Mouse (Mus musculus) neural tube, embryonic 15.5 days (tissue): ENCODE measurements around the gene Gns. TPM values are rescaled to one million over a fixed set of nuclear protein-coding genes. Genes with fewer than 3 reads are reported as not detected.
A peak's percentile ranks its signal among the peaks of the same experiment; 100 is the strongest.

Source experiments
- ATAC-seq: fragments of 200-750 bp; cut with Nextera tagmentation; 2 replicates; pipeline ENCODE4 v1.8.0; 2017; ENCODE audit warnings: mild to moderate bottlenecking, moderate TSS enrichment, moderate library complexity; ENCODE audit not compliant: low FRiP score
- H3K27ac ChIP-seq: fragments of 300-500 bp; sonication (generic); replicated peaks from 2 replicates; pipeline ENCODE4 v1.5.1; 2015; ENCODE audit warnings: mild to moderate bottlenecking, inconsistent platforms
- H3K27me3 ChIP-seq: fragments of 300-500 bp; sonication (generic); replicated peaks from 2 replicates; pipeline ENCODE4 v1.6.1; 2015; ENCODE audit warnings: inconsistent platforms
- H3K36me3 ChIP-seq: fragments of 300-500 bp; sonication (generic); 2 replicates; pipeline ENCODE4 v1.6.1; 2015; ENCODE audit warnings: inconsistent platforms
- H3K4me1 ChIP-seq: fragments of 300-500 bp; sonication (generic); 2 replicates; pipeline ENCODE4 v1.6.1; 2015; ENCODE audit warnings: inconsistent platforms
- H3K4me2 ChIP-seq: fragments of 300-500 bp; sonication (generic); 2 replicates; pipeline ENCODE4 v1.6.1; 2015; ENCODE audit warnings: inconsistent platforms, mild to moderate bottlenecking, moderate library complexity
- H3K4me3 ChIP-seq: fragments of 300-500 bp; sonication (generic); replicated peaks from 2 replicates; pipeline ENCODE4 v1.5.1; 2015; ENCODE audit warnings: mild to moderate bottlenecking, inconsistent platforms
- H3K9ac ChIP-seq: fragments of 300-500 bp; sonication (generic); replicated peaks from 2 replicates; pipeline ENCODE4 v1.6.1; 2015; ENCODE audit warnings: mild to moderate bottlenecking, inconsistent platforms
- H3K9me3 ChIP-seq: fragments of 300-500 bp; sonication (generic); replicated peaks from 2 replicates; pipeline ENCODE4 v1.6.1; 2016; ENCODE audit warnings: inconsistent platforms
- WGBS: fragments of 180-500 bp; shearing (Covaris S2); methylation state at CpG from one replicate; pipeline ENCODE4 v1.1.7; 2015; ENCODE audit warnings: mixed read lengths; 5-methylcytosine and 5-hydroxymethylcytosine counted together
- polyA plus RNA-seq: library from polyadenylated mRNA; unstranded; fragments of >200 nt; fragmentation: Nextera tagmentation; extraction: Ambion mirVana; gene quantifications from 2 replicates; pipeline ENCODE4 v1.2.1, GENCODE M21; 2015

The Gns gene
- polyA plus RNA-seq, 1 experiment from 2014 or later, result 41.5 TPM

DNA sequence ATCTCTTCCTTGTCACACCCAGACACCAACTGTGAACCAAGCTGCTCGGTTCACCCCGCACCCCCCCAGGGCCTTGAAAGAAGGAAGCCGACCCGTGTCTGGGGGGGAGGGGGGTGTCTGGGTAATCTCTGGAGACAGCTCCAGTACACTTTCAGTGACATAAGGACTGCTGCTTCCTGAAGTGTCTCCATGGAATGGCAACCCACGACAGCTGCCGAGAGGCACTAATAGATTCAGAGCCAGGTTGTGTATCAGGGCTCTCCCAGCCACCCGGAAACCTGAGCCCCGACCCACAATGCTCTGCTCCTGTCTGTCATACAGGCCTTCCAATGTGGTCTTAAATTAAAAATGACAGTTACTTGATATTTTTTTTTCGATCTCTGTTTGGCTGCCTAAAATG, 21.5 kb downstream of the Gns start:
- WGBS, result 65% methylated on average over 9 of the region's 9 CpGs
- H3K9me3 ChIP-seq, result no peaks in the 10 kb centered on the region

DNA sequence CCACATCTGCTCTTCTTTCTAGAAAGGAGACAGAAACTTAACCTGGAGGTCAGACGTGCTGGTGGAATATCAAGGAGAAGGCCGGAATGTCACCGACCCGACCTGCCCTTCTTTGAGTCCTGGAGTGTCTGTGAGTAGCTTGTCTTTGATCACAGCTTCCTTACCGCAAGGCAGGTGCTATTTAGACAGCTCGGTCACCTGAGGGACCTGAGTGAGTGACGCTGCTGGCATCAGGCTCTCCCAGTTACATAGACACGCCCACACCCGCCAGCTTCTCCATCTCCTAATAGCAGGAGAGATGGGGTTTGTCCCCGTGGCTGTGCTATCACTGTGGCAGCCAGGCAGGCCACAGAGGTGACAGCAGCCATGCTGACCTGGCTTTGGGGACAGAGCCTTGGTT, 25.7 kb downstream of the Gns start:
- Histone ChIP-seq H3K36me3 (peaks cover 94% of the 10 kb centered on the region), H3K27me3 (no peaks in the 10 kb centered on the region), H3K27ac (no peak overlapping the region), H3K4me2 (no peak overlapping the region), H3K9ac (no peak overlapping the region), H3K9me3 (no peaks in the 10 kb centered on the region), H3K4me3 (no peak overlapping the region), H3K4me1 (0 out of 2 replicates have a peak, but pooled peaks cover 4% of the 10 kb centered on the region)
- 84% methylated on average over 10 of the region's 10 CpGs for WGBS
- no peak for ATAC-seq

More for the DNA sequence above, 21.5 kb downstream of the Gns start:
- Histone ChIP-seq H3K4me3 (no peak overlapping the region), H3K27ac (no peak overlapping the region), H3K9ac (no peak overlapping the region), H3K27me3 (no peaks in the 10 kb centered on the region), H3K36me3 (peaks cover 91% of the 10 kb centered on the region), H3K4me2 (no peak overlapping the region), H3K4me1 (no peaks in the 10 kb centered on the region)
- ATAC-seq, result no peak

DNA sequence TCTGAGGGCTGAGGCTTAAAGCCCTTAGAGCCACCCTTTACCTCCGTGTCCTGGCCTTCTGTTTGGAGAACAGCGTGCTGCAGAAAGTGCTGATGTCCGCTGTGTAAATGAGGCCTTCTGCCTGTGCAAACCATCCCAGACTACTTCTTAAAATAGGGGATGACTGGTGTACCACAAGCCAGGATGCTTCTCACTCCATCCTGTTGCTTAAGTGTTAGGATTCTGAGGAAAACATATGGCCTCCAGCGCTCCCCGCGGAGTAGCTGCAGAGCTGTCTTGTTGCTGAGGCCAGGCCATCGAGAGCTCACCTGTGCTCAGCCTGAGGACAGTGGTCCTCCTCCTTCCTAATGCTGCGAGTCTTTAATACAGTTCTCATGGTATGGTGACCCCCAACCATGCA, 27.0 kb downstream of the Gns start:
- Histone ChIP-seq H3K4me1 (0 out of 2 replicates have a peak, but pooled peaks cover 4% of the 10 kb centered on the region), H3K27me3 (no peaks in the 10 kb centered on the region), H3K4me3 (no peak overlapping the region), H3K9me3 (no peaks in the 10 kb centered on the region), H3K27ac (no peak overlapping the region), H3K36me3 (peaks cover 97% of the 10 kb centered on the region), H3K4me2 (no peak overlapping the region), H3K9ac (no peak overlapping the region)
- WGBS, result 98% methylated on average over 8 of the region's 8 CpGs
- ATAC-seq, result no peak

DNA sequence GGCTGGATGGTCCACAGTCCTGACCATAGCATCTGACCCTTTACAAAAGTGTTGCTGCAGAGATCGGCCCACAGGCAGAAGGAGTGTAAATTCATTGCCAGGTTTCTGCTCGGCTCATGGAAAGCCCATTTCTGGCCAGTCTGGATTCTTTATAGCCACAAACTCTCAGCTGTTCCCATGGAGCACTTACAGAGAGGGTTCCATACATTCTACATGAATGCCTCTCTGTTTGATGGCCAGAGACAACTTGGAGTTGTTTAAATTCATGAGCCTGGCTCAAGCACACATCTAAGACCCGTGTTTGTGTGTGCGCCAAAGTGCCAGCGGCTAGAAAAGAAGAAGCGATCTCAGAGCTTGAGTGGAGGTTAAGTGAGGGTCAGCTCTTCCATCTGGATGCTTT, 29.4 kb downstream of the Gns start:
- ATAC-seq, result no peak
- Histone ChIP-seq H3K4me1 (0 out of 2 replicates have a peak, but pooled peaks cover 4% of the 10 kb centered on the region), H3K4me3 (no peak overlapping the region), H3K27me3 (no peaks in the 10 kb centered on the region), H3K36me3 (peaks cover 79% of the 10 kb centered on the region), H3K9me3 (no peaks in the 10 kb centered on the region), H3K4me2 (no peak overlapping the region), H3K27ac (0 out of 2 replicates have a peak overlapping the region, but pooled peaks have one; percentile 5), H3K9ac (no peak overlapping the region)
- 76% methylated on average over 6 of the region's 6 CpGs for WGBS

DNA sequence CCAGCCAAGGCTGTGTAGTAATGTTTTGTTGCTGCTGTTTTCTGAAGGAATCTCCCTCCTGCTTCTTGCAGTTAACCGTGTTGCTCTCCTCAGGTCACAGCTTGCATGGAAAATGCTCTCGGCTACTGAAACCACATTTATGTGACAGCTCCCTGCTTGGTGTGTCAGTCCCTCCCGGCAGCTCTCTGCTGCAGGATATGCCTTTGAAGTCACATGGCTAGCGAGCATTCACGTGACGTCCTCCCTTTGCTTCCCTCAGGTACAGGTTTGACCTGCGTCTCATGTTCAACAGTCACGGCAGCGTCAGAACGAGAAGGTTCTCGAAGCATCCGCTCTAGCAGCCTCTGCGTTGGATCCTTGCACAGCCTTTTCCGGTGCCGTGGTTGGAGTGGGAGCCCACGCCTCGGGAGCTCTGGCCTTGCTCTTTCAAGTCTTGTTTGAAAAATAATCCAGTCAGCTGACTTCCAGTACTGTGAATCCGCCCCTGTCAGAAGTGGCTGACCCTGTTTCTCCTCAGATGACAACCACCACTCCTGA, 30.0 kb downstream of the Gns start:
- peaks cover 73% of the 10 kb centered on the region for H3K36me3 ChIP-seq

DNA sequence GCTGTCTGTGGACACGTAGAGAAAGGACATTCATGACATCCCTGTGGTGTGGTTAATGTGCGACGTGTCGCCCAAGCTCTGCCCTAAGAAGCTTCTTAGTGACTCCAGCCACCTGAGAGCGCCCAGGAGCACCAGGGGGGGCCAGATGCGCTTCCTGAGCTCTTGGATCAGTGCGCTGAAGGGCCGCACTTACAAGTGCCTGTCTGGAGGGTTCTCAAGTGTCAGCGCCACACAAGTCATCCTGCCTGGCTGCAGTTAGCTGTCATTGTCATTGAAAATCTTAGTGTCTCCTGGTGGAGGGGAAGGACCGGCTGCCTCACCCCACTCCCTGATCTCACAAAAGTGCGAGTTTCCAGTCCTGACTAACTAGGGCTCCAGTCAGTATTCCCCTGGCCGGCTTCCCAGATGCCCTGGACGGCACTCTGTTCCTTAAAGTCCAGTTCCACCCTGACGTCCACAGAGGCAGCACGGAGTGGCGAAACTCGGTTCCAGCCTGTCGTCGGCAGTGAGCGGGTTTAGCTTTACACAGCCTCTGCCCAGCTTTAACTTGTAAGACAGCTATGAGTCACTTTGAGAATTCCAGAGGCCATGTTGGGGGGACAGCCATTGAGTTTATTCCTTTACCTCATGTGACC, 30.8 kb downstream of the Gns start:
- 87% methylated on average over 20 of the region's 20 CpGs for WGBS
- no peak overlapping the region for H3K4me3 ChIP-seq
- H3K9ac ChIP-seq, result no peak overlapping the region
- no peaks in the 10 kb centered on the region for H3K9me3 ChIP-seq
- no peaks in the 10 kb centered on the region for H3K27me3 ChIP-seq
- H3K4me2 ChIP-seq, result no peak overlapping the region
- peaks cover 65% of the 10 kb centered on the region for H3K36me3 ChIP-seq
- H3K27ac ChIP-seq, result no peak overlapping the region
- no peak for ATAC-seq
- 0 out of 2 replicates have a peak, but pooled peaks cover 4% of the 10 kb centered on the region for H3K4me1 ChIP-seq

More for the DNA sequence above, 30.0 kb downstream of the Gns start:
- Histone ChIP-seq H3K27me3 (no peaks in the 10 kb centered on the region), H3K27ac (no peak overlapping the region), H3K4me2 (no peak overlapping the region), H3K4me3 (no peak overlapping the region), H3K4me1 (0 out of 2 replicates have a peak, but pooled peaks cover 4% of the 10 kb centered on the region), H3K9me3 (no peaks in the 10 kb centered on the region), H3K9ac (no peak overlapping the region)
- 91% methylated on average over 18 of the region's 18 CpGs for WGBS
- ATAC-seq, result no peak

DNA sequence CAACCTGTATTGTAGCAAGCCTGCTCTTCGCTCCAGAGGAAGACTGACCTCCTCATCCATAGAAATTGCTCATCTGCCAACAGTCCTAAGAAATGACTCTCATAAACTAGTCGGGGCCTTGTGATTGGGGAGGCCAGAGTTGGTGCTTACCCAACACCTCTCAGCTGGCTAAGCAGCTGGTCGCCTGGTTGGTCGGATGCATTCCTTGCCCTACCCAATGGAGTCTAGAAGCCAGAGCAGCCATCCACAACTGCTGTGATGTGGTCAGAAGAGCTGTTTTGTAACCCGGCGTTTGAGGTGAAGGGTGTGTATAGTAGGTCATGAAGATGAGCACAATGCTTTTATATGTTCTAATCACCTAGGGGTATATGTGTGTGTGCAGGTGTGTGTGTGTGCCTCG, 33.7 kb downstream of the Gns start:
- no peak overlapping the region for H3K4me3 ChIP-seq
- WGBS, result 90% methylated on average over 7 of the region's 7 CpGs
- H3K9me3 ChIP-seq, result no peaks in the 10 kb centered on the region
- H3K9ac ChIP-seq, result no peak overlapping the region
- peaks cover 36% of the 10 kb centered on the region for H3K36me3 ChIP-seq
- 0 out of 2 replicates have a peak, but pooled peaks cover 4% of the 10 kb centered on the region for H3K4me1 ChIP-seq
- no peaks in the 10 kb centered on the region for H3K27me3 ChIP-seq
- no peak overlapping the region for H3K4me2 ChIP-seq
- no peak overlapping the region for H3K27ac ChIP-seq
- ATAC-seq, result no peak

DNA sequence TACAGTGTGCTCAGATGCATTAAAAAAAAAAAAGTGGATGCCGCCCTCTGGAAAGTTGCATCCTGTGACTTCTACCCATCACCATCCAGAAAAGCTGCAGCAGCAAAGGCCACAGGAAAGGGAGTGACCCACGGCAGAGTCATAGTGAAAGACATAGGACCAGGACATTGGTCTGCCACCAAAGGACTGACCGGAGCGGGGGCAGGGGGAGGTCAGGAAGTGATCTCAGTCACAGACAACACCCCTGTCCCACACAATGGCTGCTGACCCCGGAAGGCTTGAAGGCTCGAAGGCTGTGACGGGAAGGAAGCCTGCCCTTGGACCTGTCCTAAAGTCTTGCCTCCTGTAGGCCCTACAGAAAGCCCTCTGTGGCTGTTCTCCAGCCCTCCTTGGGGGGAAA, 36.1 kb downstream of the Gns start:
- Histone ChIP-seq H3K36me3 (peaks cover 12% of the 10 kb centered on the region; the same call in 1 of the 2 replicates), H3K27me3 (no peaks in the 10 kb centered on the region), H3K4me1 (no peaks in the 10 kb centered on the region), H3K9ac (no peak overlapping the region), H3K9me3 (no peaks in the 10 kb centered on the region), H3K4me3 (no peak overlapping the region), H3K27ac (no peak overlapping the region), H3K4me2 (no peak overlapping the region)
- no peak for ATAC-seq
- WGBS, result 80% methylated on average over 7 of the region's 7 CpGs

DNA sequence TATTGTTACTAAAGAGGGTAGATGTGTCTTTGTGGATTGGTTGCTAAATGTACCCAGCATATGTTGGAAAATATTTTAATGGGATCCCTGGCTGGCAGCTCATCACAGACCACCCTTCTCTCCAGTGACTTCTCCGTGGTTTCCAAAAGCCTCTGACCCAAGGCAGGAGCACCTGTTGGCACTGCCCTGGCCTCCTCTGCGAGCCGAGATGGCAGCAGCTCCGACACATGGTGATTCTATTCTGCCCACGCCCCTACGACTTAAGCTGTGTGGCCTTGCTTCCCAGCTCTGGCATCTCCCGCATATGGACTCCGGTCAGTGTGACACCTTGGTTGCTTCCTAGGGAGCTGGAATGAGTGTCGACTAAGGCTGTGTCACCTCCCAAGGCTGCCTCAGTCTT, 38.2 kb downstream of the Gns start:
- Histone ChIP-seq H3K4me1 (no peaks in the 10 kb centered on the region), H3K9me3 (no peaks in the 10 kb centered on the region), H3K27ac (no peak overlapping the region), H3K4me2 (no peak overlapping the region), H3K36me3 (no peaks in the 10 kb centered on the region), H3K27me3 (no peaks in the 10 kb centered on the region), H3K4me3 (no peak overlapping the region), H3K9ac (no peak overlapping the region)
- no peak for ATAC-seq
- 76% methylated on average over 9 of the region's 9 CpGs for WGBS

DNA sequence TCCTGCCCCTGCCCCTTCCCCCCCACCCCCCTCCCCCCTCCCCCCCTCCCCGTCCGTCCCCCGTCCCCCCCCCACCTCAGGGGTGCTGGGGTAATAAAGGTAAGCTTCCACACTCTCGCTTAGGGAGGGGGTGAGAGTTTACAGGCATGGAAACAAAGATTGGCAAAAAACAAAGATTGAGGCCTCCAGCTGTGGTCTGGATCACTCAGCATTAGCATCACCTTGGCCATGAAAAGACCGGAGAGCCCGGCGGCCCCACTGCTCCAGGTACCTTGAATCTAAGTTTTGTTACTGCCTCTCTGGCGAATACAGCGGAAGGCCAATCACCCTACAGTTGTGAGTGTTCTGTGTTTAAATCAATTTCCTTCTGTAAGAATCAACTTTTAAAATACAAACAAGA, 39.1 kb downstream of the Gns start:
- H3K4me2 ChIP-seq, result no peak overlapping the region
- WGBS, result 58% methylated on average over 6 of the region's 9 CpGs
- no peak for ATAC-seq

DNA sequence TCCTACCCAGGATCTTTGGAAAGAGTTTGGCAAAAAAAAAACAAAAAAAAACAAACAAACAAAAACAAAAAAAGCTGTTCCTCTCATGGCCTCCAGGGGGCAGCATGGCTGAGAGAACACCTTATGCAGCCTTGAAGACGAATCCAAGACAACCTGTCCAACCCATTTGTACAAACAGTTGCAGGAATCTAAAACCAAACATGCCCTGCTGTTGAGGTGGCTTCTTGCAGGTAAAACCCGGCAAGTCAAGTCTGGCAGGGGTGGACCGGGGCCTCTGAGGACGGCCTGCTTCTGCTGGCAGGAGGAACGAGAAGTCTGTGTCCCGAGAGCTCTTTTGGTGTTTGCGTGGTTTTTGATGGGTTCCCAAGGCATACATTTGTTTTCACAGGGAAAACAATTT, 44.8 kb downstream of the Gns start:
- WGBS, result 69% methylated on average over 7 of the region's 7 CpGs
- Histone ChIP-seq H3K36me3 (no peaks in the 10 kb centered on the region), H3K27me3 (no peaks in the 10 kb centered on the region), H3K4me1 (no peaks in the 10 kb centered on the region), H3K4me2 (no peak overlapping the region), H3K27ac (no peak overlapping the region), H3K9me3 (no peaks in the 10 kb centered on the region), H3K9ac (no peak overlapping the region), H3K4me3 (no peak overlapping the region)
- no peak for ATAC-seq

More for the DNA sequence above, 39.1 kb downstream of the Gns start:
- Histone ChIP-seq H3K9ac (no peak overlapping the region), H3K4me1 (no peaks in the 10 kb centered on the region), H3K9me3 (no peaks in the 10 kb centered on the region), H3K36me3 (no peaks in the 10 kb centered on the region), H3K4me3 (no peak overlapping the region), H3K27ac (no peak overlapping the region), H3K27me3 (no peaks in the 10 kb centered on the region)

DNA sequence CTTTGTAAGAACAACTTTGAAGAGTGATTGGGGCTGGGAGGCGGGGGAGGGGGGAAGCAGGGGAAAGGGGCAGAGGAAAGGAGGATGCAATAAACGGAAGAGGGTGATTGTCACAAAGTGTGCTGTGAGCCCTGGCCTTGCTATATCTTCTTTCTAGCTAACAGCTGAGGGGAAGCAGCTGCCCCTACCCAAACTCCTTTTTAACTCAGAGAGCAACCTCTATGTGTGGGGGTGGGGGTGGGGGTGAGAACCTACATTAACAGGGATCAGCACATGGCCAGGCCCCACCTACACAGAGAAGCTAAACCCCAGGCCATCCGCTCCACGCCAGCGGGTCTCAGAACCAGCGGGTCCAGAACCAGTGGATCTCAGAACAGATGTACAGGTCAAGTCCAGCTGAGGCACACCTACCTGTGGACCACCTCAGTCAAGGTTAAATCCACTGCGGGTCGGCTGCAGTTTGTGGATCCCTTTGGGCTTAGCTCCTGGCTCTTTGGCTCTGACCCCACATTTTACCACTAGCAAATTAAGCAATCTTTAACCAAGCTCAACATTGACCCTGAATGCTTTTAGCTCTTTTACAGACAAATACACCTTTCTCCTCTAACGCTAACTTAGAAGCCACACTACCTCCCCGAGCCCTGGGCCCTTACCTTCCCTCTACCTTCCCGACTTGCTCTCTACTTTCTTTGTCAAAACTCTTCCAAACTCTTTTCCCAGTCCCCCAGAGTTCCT, 47.0 kb downstream of the Gns start:
- no peaks in the 10 kb centered on the region for H3K27me3 ChIP-seq
- no peak overlapping the region for H3K4me3 ChIP-seq
- no peaks in the 10 kb centered on the region for H3K36me3 ChIP-seq
- WGBS, result 87% methylated on average over 11 of the region's 11 CpGs
- H3K9me3 ChIP-seq, result no peaks in the 10 kb centered on the region
- no peak for ATAC-seq
- peaks cover 3% of the 10 kb centered on the region; the same call in 1 of the 2 replicates for H3K4me1 ChIP-seq
- no peak overlapping the region for H3K27ac ChIP-seq
- no peak overlapping the region for H3K9ac ChIP-seq
- H3K4me2 ChIP-seq, result no peak overlapping the region
